Mouse (Mus musculus) mouse trophoblast stem cell (cell line): ENCODE results near the gene Iqsec2.

ENCODE experiments used
- in situ Hi-C, 2 experiments: fragments of 300-500 bp; cut with MseI, MboI; formaldehyde crosslinking; loops; 2 replicates in 1 of 2; 3 replicates in 1 of 2; pipeline ENCODE4 v1.15.1; 2025

The Iqsec2 gene

GRCm38 (mm10) chrX:152244492-152245189 lies 100.6 kb downstream of the Iqsec2 start:
- in situ Hi-C loops = no loop called here

GRCm38 (mm10) chrX:152271189-152271588 lies 127.1 kb downstream of the Iqsec2 start:
- in situ Hi-C loops = no loop called here
